Mouse (Mus musculus) hindbrain, embryonic 15.5 days (tissue): Measurements from ENCODE around the gene Tmem131. TPM values are rescaled to one million over a fixed set of nuclear protein-coding genes. Genes with fewer than 3 reads are reported as not detected.
"Not testable (repeated sequence)": the region's sequence is repeated elsewhere in the genome, so short reads cannot be mapped to it uniquely, and the experiment has no call there.

ENCODE experiments used
- ATAC-seq: fragments of 200-750 bp; cut with Nextera tagmentation; 2 replicates; pipeline ENCODE4 v1.8.0; 2017; ENCODE audit warnings: low read depth, moderate number of reproducible peaks, moderate TSS enrichment; ENCODE audit not compliant: low FRiP score
- H3K27ac ChIP-seq: fragments of 300-500 bp; sonication (generic); replicated peaks from 2 replicates; pipeline ENCODE4 v1.5.1; 2015; ENCODE audit warnings: mild to moderate bottlenecking, inconsistent platforms
- H3K27me3 ChIP-seq: fragments of 300-500 bp; sonication (generic); 2 replicates; pipeline ENCODE4 v1.6.1; 2015; ENCODE audit warnings: control low read depth, inconsistent platforms
- H3K36me3 ChIP-seq: fragments of 300-500 bp; sonication (generic); 2 replicates; pipeline ENCODE4 v1.6.1; 2015; ENCODE audit warnings: control low read depth, inconsistent platforms
- H3K4me1 ChIP-seq: fragments of 300-500 bp; sonication (generic); replicated peaks from 2 replicates; pipeline ENCODE4 v1.6.1; 2015; ENCODE audit warnings: control low read depth, inconsistent platforms
- H3K4me2 ChIP-seq: fragments of 300-500 bp; sonication (generic); 2 replicates; pipeline ENCODE4 v1.6.1; 2015; ENCODE audit warnings: moderate library complexity, mild to moderate bottlenecking, inconsistent platforms
- H3K4me3 ChIP-seq: fragments of 300-500 bp; sonication (generic); 2 replicates; pipeline ENCODE4 v1.5.1; 2015; ENCODE audit warnings: mild to moderate bottlenecking, inconsistent platforms
- H3K9ac ChIP-seq: fragments of 300-500 bp; sonication (generic); 2 replicates; pipeline ENCODE4 v1.6.1; 2015; ENCODE audit warnings: inconsistent platforms
- H3K9me3 ChIP-seq: fragments of 300-500 bp; sonication (generic); 2 replicates; pipeline ENCODE4 v1.6.1; 2016; ENCODE audit warnings: control low read depth, inconsistent platforms
- WGBS: fragments of 180-500 bp; shearing (Covaris S2); methylation state at CpG from one replicate; pipeline ENCODE4 v1.1.7; 2015; 5-methylcytosine and 5-hydroxymethylcytosine counted together
- polyA plus RNA-seq: library from polyadenylated mRNA; unstranded; fragments of >200 nt; fragmentation: Nextera tagmentation; extraction: Ambion mirVana; gene quantifications from 2 replicates; pipeline ENCODE4 v1.2.1, GENCODE M21; 2015

Tmem131 gene
- polyA plus RNA-seq, 1 experiment from 2014 or later, result 13.5 TPM

- H3K4me1 ChIP-seq, H3K27ac ChIP-seq, H3K9ac ChIP-seq, H3K4me3 ChIP-seq, H3K9me3 ChIP-seq, ATAC-seq, H3K4me2 ChIP-seq, H3K36me3 ChIP-seq, H3K27me3 ChIP-seq: not testable (repeated sequence)
- 97% methylated on average over 5 of the region's 5 CpGs for WGBS
Measured at GRCm38 (mm10) chr1:36893720-36894119, 49.7 kb downstream of the Tmem131 start.

GRCm38 (mm10) chr1:36893146-36893545, 50.3 kb downstream of the Tmem131 start:
- no peak for ATAC-seq
- H3K27me3 ChIP-seq, result no peaks in the 10 kb centered on the region
- 40% methylated on average over 6 of the region's 6 CpGs for WGBS
- H3K27ac ChIP-seq, result no peak overlapping the region
- no peak overlapping the region for H3K9ac ChIP-seq
- no peaks in the 10 kb centered on the region for H3K36me3 ChIP-seq
- no peaks in the 10 kb centered on the region for H3K9me3 ChIP-seq
- H3K4me1 ChIP-seq, result 0 out of 2 replicates have a peak, but pooled peaks cover 8% of the 10 kb centered on the region
- H3K4me2 ChIP-seq, result no peak overlapping the region
- no peak overlapping the region for H3K4me3 ChIP-seq

GRCm38 (mm10) chr1:36892461-36892860, 51.0 kb downstream of the Tmem131 start:
- Histone ChIP-seq H3K9me3 (no peaks in the 10 kb centered on the region), H3K4me3 (no peak overlapping the region), H3K9ac (no peak overlapping the region), H3K4me2 (no peak overlapping the region), H3K4me1 (0 out of 2 replicates have a peak, but pooled peaks cover 8% of the 10 kb centered on the region), H3K27ac (no peak overlapping the region), H3K36me3 (no peaks in the 10 kb centered on the region), H3K27me3 (no peaks in the 10 kb centered on the region)
- WGBS, result 79% methylated on average over 3 of the region's 3 CpGs
- no peak for ATAC-seq

GRCm38 (mm10) chr1:36889016-36889415, 54.5 kb downstream of the Tmem131 start:
- H3K27ac ChIP-seq, result no peak overlapping the region
- no peak overlapping the region for H3K4me2 ChIP-seq
- H3K36me3 ChIP-seq, result no peaks in the 10 kb centered on the region
- no peaks in the 10 kb centered on the region for H3K27me3 ChIP-seq
- 82% methylated on average over 5 of the region's 5 CpGs for WGBS
- H3K9ac ChIP-seq, result no peak overlapping the region
- no peaks in the 10 kb centered on the region for H3K9me3 ChIP-seq
- H3K4me3 ChIP-seq, result no peak overlapping the region
- H3K4me1 ChIP-seq, result peaks cover 15% of the 10 kb centered on the region
- ATAC-seq, result no peak

GRCm38 (mm10) chr1:36887172-36887571, 56.3 kb downstream of the Tmem131 start:
- no peak overlapping the region for H3K9ac ChIP-seq
- 89% methylated on average over 3 of the region's 3 CpGs for WGBS
- no peaks in the 10 kb centered on the region for H3K27me3 ChIP-seq
- no peaks in the 10 kb centered on the region for H3K36me3 ChIP-seq
- H3K4me2 ChIP-seq, result no peak overlapping the region
- H3K4me3 ChIP-seq, result no peak overlapping the region
- no peak overlapping the region for H3K27ac ChIP-seq
- H3K4me1 ChIP-seq, result peaks cover 17% of the 10 kb centered on the region
- no peak for ATAC-seq
- no peaks in the 10 kb centered on the region for H3K9me3 ChIP-seq

- H3K36me3 ChIP-seq, result no peaks in the 10 kb centered on the region
- H3K9me3 ChIP-seq, result no peaks in the 10 kb centered on the region
- WGBS, result 71% methylated on average over 4 of the region's 4 CpGs
- H3K4me1 ChIP-seq, result peaks cover 16% of the 10 kb centered on the region
- H3K4me2 ChIP-seq, result no peak overlapping the region
- no peaks in the 10 kb centered on the region for H3K27me3 ChIP-seq
- H3K27ac ChIP-seq, result no peak overlapping the region
- no peak overlapping the region for H3K4me3 ChIP-seq
- H3K9ac ChIP-seq, result no peak overlapping the region
- no peak for ATAC-seq
Measured at GRCm38 (mm10) chr1:36886489-36886888, 57.0 kb downstream of the Tmem131 start.

- H3K36me3 ChIP-seq, result no peaks in the 10 kb centered on the region
- H3K27ac ChIP-seq, result no peak overlapping the region
- no peaks in the 10 kb centered on the region for H3K27me3 ChIP-seq
- no peak overlapping the region for H3K9ac ChIP-seq
- H3K4me1 ChIP-seq, result peaks cover 12% of the 10 kb centered on the region
- H3K4me3 ChIP-seq, result no peak overlapping the region
- ATAC-seq, result no peak
- no peak overlapping the region for H3K4me2 ChIP-seq
- WGBS, result 72% methylated on average over 3 of the region's 3 CpGs
- H3K9me3 ChIP-seq, result no peaks in the 10 kb centered on the region
Measured at GRCm38 (mm10) chr1:36884536-36884935, 58.9 kb downstream of the Tmem131 start.

GRCm38 (mm10) chr1:36883805-36884204, 59.7 kb downstream of the Tmem131 start:
- no peak overlapping the region for H3K4me2 ChIP-seq
- H3K27me3 ChIP-seq, result no peaks in the 10 kb centered on the region
- no peak overlapping the region for H3K9ac ChIP-seq
- no peak overlapping the region for H3K4me3 ChIP-seq
- 54% methylated on average over 2 of the region's 2 CpGs for WGBS
- H3K27ac ChIP-seq, result no peak overlapping the region
- no peak for ATAC-seq
- H3K36me3 ChIP-seq, result no peaks in the 10 kb centered on the region
- peaks cover 12% of the 10 kb centered on the region for H3K4me1 ChIP-seq
- H3K9me3 ChIP-seq, result no peaks in the 10 kb centered on the region

GRCm38 (mm10) chr1:36879154-36879553, 64.3 kb downstream of the Tmem131 start:
- Histone ChIP-seq H3K27me3 (no peaks in the 10 kb centered on the region), H3K36me3 (no peaks in the 10 kb centered on the region), H3K4me1 (peaks cover 6% of the 10 kb centered on the region; the same call in 1 of the 2 replicates), H3K9me3 (no peaks in the 10 kb centered on the region), H3K4me2 (no peak overlapping the region), H3K4me3 (no peak overlapping the region), H3K9ac (no peak overlapping the region), H3K27ac (no peak overlapping the region)
- ATAC-seq, result no peak
- WGBS, result 55% methylated on average over 1 of the region's 1 CpGs

- no peak for ATAC-seq
- Histone ChIP-seq H3K4me2 (no peak overlapping the region), H3K27ac (no peak overlapping the region), H3K4me1 (no peaks in the 10 kb centered on the region), H3K9ac (no peak overlapping the region), H3K36me3 (0 out of 2 replicates have a peak, but pooled peaks cover 2% of the 10 kb centered on the region), H3K4me3 (no peak overlapping the region), H3K27me3 (no peaks in the 10 kb centered on the region), H3K9me3 (no peaks in the 10 kb centered on the region)
- 75% methylated on average over 1 of the region's 1 CpGs for WGBS
Measured at GRCm38 (mm10) chr1:36877126-36877525, 66.3 kb downstream of the Tmem131 start.

- 75% methylated on average over 8 of the region's 8 CpGs for WGBS
- no peak overlapping the region for H3K27ac ChIP-seq
- no peak overlapping the region for H3K4me3 ChIP-seq
- H3K4me1 ChIP-seq, result no peaks in the 10 kb centered on the region
- 0 out of 2 replicates have a peak, but pooled peaks cover 4% of the 10 kb centered on the region for H3K36me3 ChIP-seq
- no peaks in the 10 kb centered on the region for H3K27me3 ChIP-seq
- H3K9ac ChIP-seq, result no peak overlapping the region
- H3K4me2 ChIP-seq, result no peak overlapping the region
- H3K9me3 ChIP-seq, result no peaks in the 10 kb centered on the region
- no peak for ATAC-seq
Measured at GRCm38 (mm10) chr1:36874874-36875561, 68.4 kb downstream of the Tmem131 start.

GRCm38 (mm10) chr1:36871238-36871637, 72.2 kb downstream of the Tmem131 start:
- 83% methylated on average over 4 of the region's 4 CpGs for WGBS
- 0 out of 2 replicates have a peak, but pooled peaks cover 4% of the 10 kb centered on the region for H3K36me3 ChIP-seq
- H3K9me3 ChIP-seq, result no peaks in the 10 kb centered on the region
- no peak for ATAC-seq
- H3K9ac ChIP-seq, result no peak overlapping the region
- H3K4me3 ChIP-seq, result no peak overlapping the region
- H3K4me1 ChIP-seq, result no peaks in the 10 kb centered on the region
- no peak overlapping the region for H3K4me2 ChIP-seq
- H3K27me3 ChIP-seq, result no peaks in the 10 kb centered on the region
- no peak overlapping the region for H3K27ac ChIP-seq

GRCm38 (mm10) chr1:36870518-36870917, 72.9 kb downstream of the Tmem131 start:
- Histone ChIP-seq H3K4me1 (no peaks in the 10 kb centered on the region), H3K4me2 (no peak overlapping the region), H3K36me3 (0 out of 2 replicates have a peak, but pooled peaks cover 4% of the 10 kb centered on the region), H3K9ac (no peak overlapping the region), H3K27me3 (no peaks in the 10 kb centered on the region), H3K4me3 (no peak overlapping the region), H3K9me3 (no peaks in the 10 kb centered on the region), H3K27ac (no peak overlapping the region)
- no peak for ATAC-seq
- WGBS, result 88% methylated on average over 1 of the region's 1 CpGs
